Mouse (Mus musculus) embryonic fibroblast, embryonic 13.5 days (primary cell): ENCODE results near the gene Pigo. TPM values are rescaled to one million over a fixed set of nuclear protein-coding genes. Genes with fewer than 3 reads are reported as not detected.

Experiments
- H3K27ac ChIP-seq: 2 replicates; pipeline ENCODE4 v1.5.1; 2012; ENCODE audit warnings: low read length, control low read depth, inconsistent platforms; ENCODE audit not compliant: insufficient read depth
- H3K4me1 ChIP-seq: 2 replicates; pipeline ENCODE4 v1.6.1; 2011; ENCODE audit warnings: low read length; ENCODE audit not compliant: control insufficient read depth, insufficient read depth
- H3K4me3 ChIP-seq: 2 replicates; pipeline ENCODE4 v1.5.1; 2011; ENCODE audit warnings: mild to moderate bottlenecking, control low read depth, low read length; ENCODE audit not compliant: insufficient read depth
- CTCF ChIP-seq: IDR thresholded peaks from 2 replicates; pipeline ENCODE4 v1.5.1; 2011; ENCODE audit warnings: mild to moderate bottlenecking, control low read depth, low read length, moderate library complexity, borderline replicate concordance; ENCODE audit not compliant: insufficient read depth
- POLR2A ChIP-seq: IDR thresholded peaks from 2 replicates; pipeline ENCODE4 v1.6.1; 2011; ENCODE audit warnings: low read depth, mild to moderate bottlenecking, control low read depth, low read length, moderate library complexity
- polyA plus RNA-seq: library from polyadenylated mRNA; stranded (reverse); fragments of >200 nt; gene quantifications from 2 replicates; pipeline ENCODE4 v1.2.4, GENCODE M21; 2011; ENCODE audit warnings: low read depth; ENCODE audit not compliant: missing spikeins, insufficient read length

Pigo gene
- polyA plus RNA-seq, 1 experiment: 15.0 TPM

GRCm38 (mm10) chr4:42973868-42974267 is 51.8 kb downstream of the Pigo start:
- no peaks in the 10 kb centered on the region for H3K4me1 ChIP-seq
- H3K27ac ChIP-seq: no peak overlapping the region
- no peak overlapping the region for H3K4me3 ChIP-seq
- no peak for TF ChIP-seq POLR2A
- TF ChIP-seq CTCF: no peak

GRCm38 (mm10) chr4:42972952-42973351 is 52.7 kb downstream of the Pigo start:
- H3K4me3 ChIP-seq: no peak overlapping the region
- no peak for TF ChIP-seq POLR2A
- TF ChIP-seq CTCF: no peak
- H3K27ac ChIP-seq: no peak overlapping the region
- no peaks in the 10 kb centered on the region for H3K4me1 ChIP-seq

GRCm38 (mm10) chr4:42969304-42969703 is 56.3 kb downstream of the Pigo start, which contains the start of gene 1700022I11Rik:
1700022I11Rik (plus strand) TSS chr4:42969604.
- no peak within 1 kb of the TSS for H3K27ac ChIP-seq
- TF ChIP-seq CTCF (no peak), POLR2A (no peak)
- no peak within 1 kb of the TSS for H3K4me3 ChIP-seq
- no peaks in the 10 kb centered on the region for H3K4me1 ChIP-seq

Other genes starting within 250 kb of the Pigo start
- gene Fam205a1, start 171.9 kb downstream of the Pigo start, polyA plus RNA-seq: not detected in 2 replicates
- 0.18 TPM in 1 of 2 replicates, not detected in the other for gene Gm12394, start 169.0 kb downstream of the Pigo start, polyA plus RNA-seq
- gene Fam205c, start 151.6 kb downstream of the Pigo start, polyA plus RNA-seq: not detected in 2 replicates
- not detected in 2 replicates for gene Phf24, start 109.2 kb downstream of the Pigo start, polyA plus RNA-seq
- 31.3 and 38.5 TPM in 2 replicates for gene Dnajb5, start 76.0 kb downstream of the Pigo start, polyA plus RNA-seq
- gene 1700022I11Rik, start 56.2 kb downstream of the Pigo start, polyA plus RNA-seq: not detected in 2 replicates
- gene Vcp, start 25.3 kb downstream of the Pigo start, polyA plus RNA-seq: 310 and 337 TPM in 2 replicates
- gene Fancg, start 15.3 kb downstream of the Pigo start, polyA plus RNA-seq: 7.7 and 9.4 TPM in 2 replicates
- 91.7 and 107 TPM in 2 replicates for gene Stoml2, start 5.9 kb upstream of the Pigo start, polyA plus RNA-seq
- gene Fam214b, start 20.4 kb upstream of the Pigo start, polyA plus RNA-seq: 26.7 and 50.0 TPM in 2 replicates
- 2.9 and 4.5 TPM in 2 replicates for gene Unc13b, start 33.1 kb upstream of the Pigo start, polyA plus RNA-seq
- gene Atp8b5, start 241.3 kb upstream of the Pigo start, polyA plus RNA-seq: 0.32 TPM in 1 of 2 replicates, not detected in the other